Mouse (Mus musculus): Measurements from ENCODE around the gene Wdr93. TPM values are rescaled to one million over a fixed set of nuclear protein-coding genes. Genes with fewer than 3 reads are reported as not detected.

The Wdr93 gene
- not detected in 4 replicates for total RNA-seq (2023)

DNA sequence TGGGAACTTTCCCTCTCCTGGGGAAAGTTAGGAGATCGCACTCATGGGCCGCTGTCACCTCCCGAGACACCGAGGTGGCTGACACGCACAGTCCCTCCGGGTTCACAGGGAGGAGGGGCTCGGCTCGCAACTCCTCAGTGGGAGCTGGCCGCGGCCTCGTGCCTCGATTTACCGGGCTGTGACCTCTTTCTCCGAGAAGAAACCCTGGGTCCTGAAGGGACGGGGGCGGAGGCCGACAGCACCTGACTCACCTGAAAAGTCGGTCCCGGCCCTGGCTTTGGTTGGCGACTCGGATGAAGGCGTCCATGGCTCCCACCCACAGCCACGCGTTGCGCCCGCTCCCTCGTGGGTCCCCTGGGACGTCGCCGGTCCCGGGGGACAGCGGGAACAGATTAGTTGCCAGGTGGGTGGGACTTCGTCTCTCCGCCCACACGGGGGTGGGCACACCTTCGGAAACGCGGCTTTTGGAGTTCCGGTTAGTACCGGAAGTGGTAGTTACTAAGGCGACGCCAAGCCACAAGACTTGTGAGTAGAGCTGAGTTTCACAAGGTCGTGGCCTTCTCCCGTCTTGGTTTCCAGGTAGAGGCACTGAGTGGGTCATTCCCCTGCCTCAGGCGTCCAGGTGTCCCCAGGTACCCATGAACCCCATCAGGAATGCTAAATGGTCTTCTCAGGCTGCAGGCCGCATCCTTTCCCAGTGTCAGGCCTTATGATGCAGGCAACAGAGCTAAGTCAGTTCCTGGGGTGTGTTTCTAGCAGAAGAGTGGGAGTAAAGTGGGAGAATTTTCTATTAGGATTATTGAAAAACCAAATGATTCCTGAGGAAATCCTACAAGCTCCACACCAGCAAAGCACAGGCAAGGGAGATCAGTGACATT lies at the start of gene Wdr93, which contains the start of gene Pex11a:
TSS of gene Wdr93 (plus strand) at position 505 of the 878 bp plus-strand sequence.
TSS of gene Pex11a (minus strand) at position 473 of the 878 bp plus-strand sequence.

DNA sequence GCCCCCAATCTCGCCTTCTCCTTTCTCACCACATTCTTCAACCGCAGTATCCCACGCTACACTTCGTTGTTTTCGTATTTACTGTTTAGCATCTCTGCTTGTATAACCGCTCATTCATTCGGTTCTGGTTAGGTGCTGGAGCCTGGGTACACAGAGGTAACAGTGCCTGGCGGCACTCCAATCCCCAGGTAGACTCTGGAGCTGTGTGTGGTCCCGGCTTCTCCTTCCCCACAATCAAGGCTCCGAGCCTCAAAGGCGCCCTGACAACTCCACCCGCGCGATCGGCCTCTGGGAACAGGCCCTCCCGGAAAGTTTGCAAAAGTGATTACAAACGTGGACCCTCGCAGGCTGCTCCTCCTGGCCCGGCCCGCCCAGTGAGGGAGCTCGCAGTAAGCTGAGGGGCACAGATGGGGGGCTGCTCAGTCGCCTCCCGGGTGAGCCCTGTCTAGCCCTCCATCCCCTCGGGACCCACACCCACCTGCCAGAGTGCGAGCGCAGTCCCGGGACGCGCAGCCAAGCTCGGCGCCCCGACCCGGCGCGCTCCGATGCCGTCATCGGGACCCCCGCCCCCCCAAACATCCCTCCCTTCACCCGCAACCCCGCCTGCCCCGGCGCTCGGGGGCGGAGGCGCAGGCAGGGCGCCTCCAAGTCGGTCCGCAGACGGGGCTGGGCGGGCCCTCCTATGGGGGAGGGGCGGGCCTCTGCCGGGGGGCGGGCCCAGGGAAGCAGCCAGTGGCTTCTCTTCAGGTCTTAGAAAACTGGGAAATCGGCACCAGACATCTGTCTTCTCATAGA lies 27.6 kb upstream of the Wdr93 start, which contains the start of gene Kif7:
TSS of gene Kif7 (minus strand) at position 534 of the 795 bp plus-strand sequence.

DNA sequence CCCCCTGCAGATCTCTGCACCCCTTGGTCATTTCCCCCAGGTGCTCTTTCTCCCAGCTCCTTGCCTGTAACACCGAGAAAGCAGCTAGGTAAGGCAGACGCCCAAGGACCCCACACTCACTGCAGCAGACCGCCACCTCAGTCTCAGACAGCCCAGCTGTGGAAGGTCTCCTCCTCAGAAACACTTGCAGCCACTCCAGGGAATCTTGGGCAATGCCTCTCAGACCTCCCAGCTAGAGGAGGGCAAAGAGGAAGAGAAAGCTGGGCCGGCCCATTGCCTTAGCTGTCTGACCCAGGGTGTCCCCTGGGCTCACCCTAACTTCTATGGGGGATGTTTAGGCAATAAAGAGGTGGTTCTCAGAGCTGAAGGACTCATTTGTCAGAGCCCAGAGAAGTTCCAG lies 10.3 kb upstream of the Wdr93 start, which contains the start of gene Plin1:
TSS of gene Plin1 (minus strand) at position 282 of the 400 bp plus-strand sequence.

DNA sequence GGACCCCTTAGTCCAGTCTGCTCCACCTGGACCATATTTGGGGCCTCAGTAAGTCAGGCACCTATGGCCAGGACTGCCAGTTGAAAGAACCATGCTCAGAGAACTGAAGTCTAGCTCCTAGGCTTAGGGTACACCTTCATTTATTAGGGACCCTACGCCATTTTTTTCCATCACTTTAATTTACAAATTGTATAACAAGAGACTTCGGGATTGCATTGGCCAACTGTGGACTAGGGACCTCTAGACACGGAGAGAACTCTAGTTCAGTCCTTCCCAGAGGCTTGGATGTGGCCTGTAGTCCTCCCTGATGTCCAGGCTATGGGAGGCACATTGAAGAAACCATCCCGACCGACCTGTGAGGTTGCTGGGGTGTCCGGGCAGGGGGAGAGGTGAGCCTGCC lies 50.7 kb downstream of the Wdr93 start, which contains the start of gene Mesp1:
TSS of gene Mesp1 (minus strand) at position 101 of the 400 bp plus-strand sequence.

DNA sequence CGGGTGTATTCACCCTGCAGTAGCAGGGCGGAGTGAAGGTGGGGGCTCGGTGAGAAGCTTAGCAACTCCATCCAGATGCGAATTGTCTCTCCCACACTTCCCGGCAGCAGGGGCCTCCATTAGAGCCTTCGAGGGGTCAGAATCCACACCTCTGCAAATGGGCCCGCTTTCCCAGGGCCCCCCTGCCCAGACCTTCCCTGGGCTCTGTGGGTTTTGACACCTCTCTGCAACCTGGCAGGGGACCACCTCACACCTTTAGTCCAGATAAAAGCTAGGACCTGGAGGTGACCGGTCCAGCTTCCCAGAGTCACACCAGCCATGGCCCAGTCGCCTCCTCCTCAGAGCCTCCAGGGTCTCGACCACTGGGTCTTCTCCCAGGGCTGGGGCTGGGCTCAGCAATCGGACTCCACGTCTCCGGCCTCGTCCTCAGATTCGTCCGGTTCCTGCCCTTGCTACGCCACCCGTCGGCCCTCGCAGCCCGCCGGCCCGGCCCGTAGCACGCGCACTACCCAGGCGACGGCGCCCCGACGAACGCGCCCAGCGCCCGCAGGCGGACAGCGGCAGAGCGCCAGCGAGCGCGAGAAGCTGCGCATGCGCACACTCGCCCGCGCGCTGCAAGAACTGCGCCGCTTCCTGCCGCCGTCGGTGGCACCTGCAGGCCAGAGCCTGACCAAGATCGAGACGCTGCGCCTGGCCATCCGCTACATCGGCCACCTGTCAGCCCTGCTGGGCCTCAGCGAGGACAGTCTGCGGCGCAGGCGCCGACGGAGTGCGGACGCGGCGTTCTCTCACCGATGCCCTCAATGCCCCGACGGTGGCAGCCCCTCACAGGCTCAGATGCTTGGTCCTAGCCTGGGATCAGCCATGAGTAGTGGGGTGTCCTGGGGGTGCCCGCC lies 67.9 kb downstream of the Wdr93 start, which contains the start of gene Mesp2:
TSS of gene Mesp2 (plus strand) at position 117 of the 896 bp plus-strand sequence.

Other genes starting within 250 kb of the Wdr93 start
- gene Rhcg, start 125.5 kb upstream of the Wdr93 start, total RNA-seq (2023) = not detected in 4 replicates
- gene Ticrr, start 83.0 kb upstream of the Wdr93 start, total RNA-seq (2023) = 1.6 to 3.3 TPM (median 2.5 TPM) in 4 replicates
- gene Kif7, start 27.4 kb upstream of the Wdr93 start, total RNA-seq (2023) = 0.18 to 0.24 TPM in 2 of 4 replicates, not detected in the others
- not detected in 4 replicates for gene Plin1, start 10.3 kb upstream of the Wdr93 start, total RNA-seq (2023)
- 0.41 to 1.2 TPM (median 0.79 TPM) in 4 replicates for gene Pex11a, start within 50 bp of the Wdr93 start, total RNA-seq (2023)
- gene Mesp1, start 50.6 kb downstream of the Wdr93 start, total RNA-seq (2023) = not detected in 4 replicates
- 0.29 TPM in 1 of 4 replicates, not detected in the others for gene Mesp2, start 67.6 kb downstream of the Wdr93 start, total RNA-seq (2023)
- gene Anpep, start 117.9 kb downstream of the Wdr93 start, total RNA-seq (2023) = 0.38 to 1.4 TPM (median 0.72 TPM) in 4 replicates
- 15.2 to 22.0 TPM (median 19.4 TPM) in 4 replicates for gene Ap3s2, start 177.5 kb downstream of the Wdr93 start, total RNA-seq (2023)
- 0.43 TPM in 1 of 4 replicates, not detected in the others for gene Arpin, start 192.2 kb downstream of the Wdr93 start, total RNA-seq (2023)